Mouse (Mus musculus) adrenal gland (tissue): ENCODE results near the gene Arhgap45.
"Not testable (repeated sequence)": the region's sequence is repeated elsewhere in the genome, so short reads cannot be mapped to it uniquely, and the experiment has no call there.

Experiments
- intact Hi-C: fragments of 180-260 bp; cut with DNase I; formaldehyde crosslinking; loops from one replicate; pipeline ENCODE4 v1.15.1; 2025

The Arhgap45 gene

DNA sequence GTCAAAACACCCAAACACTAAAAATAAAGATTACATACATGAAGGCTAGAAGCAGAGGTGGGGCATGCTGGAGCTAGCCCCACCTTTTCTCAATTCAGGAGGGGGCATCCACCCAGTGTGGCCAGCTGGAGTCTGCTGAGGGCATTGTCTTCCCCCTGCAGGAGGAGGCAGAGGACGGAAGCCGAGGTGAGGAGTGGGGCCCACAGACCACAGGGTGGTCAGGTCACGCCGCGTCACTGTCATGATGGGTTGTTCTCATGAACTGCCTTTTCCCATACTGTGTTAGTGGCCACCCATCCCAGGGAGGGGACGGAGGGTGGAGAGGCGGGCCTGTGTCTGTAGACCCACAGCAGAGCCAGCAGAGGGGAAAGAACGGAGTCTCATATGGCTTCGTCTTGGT is 13.7 kb downstream of the Arhgap45 start:
- intact Hi-C loops = loop anchor here (5.0 kb wide), 1 partner anchor 33 kb away; the partner anchor contains the start of gene Abca7

DNA sequence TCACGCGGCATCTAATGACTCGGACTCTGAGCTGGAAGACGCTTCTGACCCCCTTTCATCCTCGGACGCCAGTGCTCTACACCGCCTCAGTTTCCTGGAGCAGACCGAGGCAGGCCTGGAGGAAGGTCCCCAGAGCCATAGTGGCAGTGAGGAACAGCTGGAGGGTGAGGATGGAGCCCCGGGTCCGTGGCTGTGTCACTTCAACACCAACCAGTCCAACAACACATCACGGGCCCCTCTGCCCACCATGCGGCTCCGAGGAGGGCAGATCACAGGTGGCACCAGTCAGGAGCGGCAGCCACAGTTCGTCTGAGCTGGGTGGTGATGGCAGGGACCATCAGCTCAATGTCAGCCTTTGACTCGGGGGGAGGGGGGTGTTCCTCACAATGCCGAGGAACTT is 14.3 kb downstream of the Arhgap45 start:
- intact Hi-C loops = loop anchor here (5.0 kb wide), 1 partner anchor 33 kb away; the partner anchor contains the start of gene Abca7

DNA sequence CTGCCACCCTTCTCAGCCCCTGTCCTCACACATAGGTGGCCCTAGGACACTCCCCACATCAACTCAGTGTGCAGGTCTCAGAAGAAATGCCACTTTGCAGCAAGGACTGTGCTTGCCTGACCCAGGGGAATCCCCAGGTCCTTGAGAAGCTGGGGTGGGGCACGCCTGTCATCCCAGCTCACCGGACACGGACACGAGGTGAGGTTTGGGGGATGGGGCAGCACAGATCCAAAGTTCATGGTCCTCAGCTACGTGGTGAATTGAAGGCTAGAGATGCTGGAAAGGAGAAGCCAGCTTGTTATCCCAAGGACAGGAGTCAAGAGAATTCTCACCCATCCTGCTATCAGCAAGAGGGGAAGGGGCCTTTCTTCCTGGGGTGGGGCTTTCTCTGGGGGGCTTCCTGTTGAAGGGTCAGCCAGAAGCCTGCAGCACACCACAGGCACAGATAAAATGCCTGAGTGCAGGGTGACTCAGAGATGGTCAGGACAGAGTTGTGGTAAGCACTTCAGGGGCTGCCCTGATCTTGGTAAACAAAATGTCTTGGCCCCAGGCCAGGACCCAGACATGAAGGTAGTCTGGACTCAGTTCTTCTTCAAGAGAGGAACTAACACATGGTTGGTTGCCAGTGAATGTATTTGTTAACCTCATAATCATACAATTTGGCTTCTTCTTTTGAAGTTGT is 16.5 kb downstream of the Arhgap45 start:
- intact Hi-C loops = loop anchor here (5.0 kb wide), 1 partner anchor 36 kb away; the partner anchor contains the start of gene Abca7

DNA sequence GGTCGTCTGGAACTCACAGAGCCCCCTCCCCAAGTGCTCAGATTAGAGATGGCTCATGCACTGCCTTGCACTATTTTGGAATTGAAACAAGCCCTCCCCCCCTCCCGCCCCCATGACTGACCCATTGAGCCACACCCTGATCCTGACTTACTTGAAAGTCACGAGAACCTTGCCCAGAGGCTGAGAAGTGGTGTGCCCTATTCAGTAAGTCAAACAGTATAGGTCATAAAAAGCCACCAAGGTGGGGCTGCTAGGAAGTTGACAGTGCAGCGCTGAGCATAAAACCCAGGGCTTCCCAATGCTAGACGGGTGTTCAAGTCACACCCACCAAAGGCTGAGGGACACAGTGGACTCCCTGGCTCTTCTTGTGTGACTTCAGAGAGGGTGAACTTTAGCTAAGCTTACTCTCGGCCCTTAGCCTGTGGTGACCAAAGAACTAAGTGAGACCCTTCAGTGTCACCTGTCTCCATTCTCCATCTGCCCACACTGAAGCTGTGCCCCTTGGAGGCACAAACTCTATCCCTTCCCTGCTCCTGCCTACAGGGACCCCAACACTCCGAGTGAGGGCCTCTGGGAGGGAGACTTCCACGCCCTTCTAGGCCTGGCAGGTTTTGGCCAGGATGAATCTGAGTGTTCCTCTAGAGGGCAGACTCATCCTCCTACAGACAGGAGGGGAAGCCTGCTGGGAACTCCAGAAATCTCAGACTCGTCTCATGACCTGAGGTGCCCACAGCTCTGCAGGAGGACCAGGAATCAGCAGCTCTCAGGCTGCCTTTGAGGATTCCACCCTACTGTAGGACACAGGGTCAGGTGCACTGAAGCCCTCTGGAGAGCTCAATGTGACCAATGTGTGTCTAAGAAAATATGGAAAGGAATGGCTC is 17.3 kb downstream of the Arhgap45 start:
- intact Hi-C loops = loop anchor here (5.0 kb wide), 1 partner anchor 36 kb away; the partner anchor contains the start of gene Abca7

DNA sequence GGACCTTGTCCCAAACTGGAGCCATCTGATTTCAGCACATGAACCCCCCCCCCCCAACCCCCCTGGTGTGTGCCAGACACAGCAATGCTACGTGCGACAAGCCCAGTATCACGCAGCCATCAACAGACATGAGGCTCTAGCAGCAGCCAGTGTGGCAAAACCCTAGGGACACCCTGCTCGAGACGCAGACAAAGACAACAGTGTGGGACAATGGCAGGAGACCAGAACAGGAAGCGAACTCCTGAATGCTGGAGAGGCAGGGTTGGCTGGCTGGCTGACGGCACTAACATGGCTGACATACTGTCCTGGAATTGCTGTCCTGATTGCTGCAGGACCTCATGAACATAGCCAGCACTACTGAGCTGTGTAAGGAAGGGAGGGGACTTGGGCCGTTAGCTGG is 18.7 kb downstream of the Arhgap45 start:
- intact Hi-C loops = loop anchor here (5.0 kb wide), 1 partner anchor 77 kb away; no protein-coding TSS in a partner anchor

DNA sequence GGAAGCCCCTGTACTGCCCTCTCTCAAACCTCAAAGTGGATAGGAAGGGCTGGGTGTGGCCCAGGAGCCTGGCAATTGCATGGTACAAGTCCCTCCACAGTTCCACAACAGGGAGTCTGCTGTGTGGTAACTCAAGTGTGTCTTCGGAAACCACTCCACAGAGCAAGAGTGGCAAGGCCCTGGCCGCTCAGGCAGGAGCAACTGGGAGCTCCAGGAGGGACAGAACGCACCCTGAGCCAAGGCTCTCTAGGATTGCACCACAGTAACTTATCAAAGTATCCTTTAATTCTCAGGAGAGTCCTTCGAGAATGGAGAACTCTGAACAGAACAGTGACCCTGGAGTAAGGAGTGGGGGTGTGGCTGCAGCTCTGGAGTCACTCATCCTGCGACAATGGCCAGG is 19.2 kb downstream of the Arhgap45 start:
- intact Hi-C loops = loop anchor here (5.0 kb wide), 1 partner anchor 77 kb away; no protein-coding TSS in a partner anchor

DNA sequence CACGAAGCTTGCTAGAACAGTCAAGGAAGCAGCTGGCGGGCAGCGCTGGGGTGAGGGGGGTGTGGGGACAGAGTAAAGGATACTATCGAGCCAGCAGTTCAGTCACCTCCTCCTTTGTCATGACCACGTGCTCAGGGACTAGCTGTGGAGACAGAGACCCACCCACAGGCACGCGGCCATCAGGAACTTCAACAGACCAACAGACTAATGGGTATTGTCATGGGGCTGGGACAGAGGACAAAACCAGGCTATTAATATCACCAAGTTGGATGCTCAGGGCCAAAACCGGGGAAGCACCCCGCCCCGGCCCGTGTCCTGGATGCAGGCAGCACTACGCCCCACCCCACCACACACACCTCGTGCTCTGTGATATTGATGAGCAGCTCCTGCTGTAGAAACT is 20.4 kb downstream of the Arhgap45 start:
- intact Hi-C loops = loop anchor here (5.0 kb wide), 1 partner anchor 75 kb away; no protein-coding TSS in a partner anchor

DNA sequence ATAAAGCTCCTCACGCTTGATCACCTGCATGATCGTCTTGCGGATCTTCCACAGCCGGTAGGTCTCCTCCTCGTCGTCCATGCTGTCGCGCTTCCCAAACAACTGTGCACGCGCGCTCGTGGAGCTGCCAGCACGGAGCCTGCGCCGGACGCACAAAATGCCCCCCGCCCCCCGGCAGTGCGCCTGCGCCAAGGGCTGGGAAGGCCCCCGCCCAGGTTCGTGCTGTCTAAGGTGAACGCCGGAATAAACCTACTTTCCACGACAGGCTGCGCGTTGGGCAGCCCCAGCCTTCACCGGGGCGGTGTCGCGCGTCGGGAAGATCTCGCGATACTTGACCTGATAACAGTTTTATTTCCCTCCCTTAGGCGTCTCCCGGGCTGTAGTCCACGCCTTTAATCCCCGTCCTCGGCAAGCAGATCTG is 23.1 kb downstream of the Arhgap45 start, which contains the start of gene Polr2e:
TSS of gene Polr2e (minus strand) at position 237 of the 421 bp plus-strand sequence.
- intact Hi-C loops = loop anchor here (5.0 kb wide), 1 partner anchor 73 kb away; no protein-coding TSS in a partner anchor

DNA sequence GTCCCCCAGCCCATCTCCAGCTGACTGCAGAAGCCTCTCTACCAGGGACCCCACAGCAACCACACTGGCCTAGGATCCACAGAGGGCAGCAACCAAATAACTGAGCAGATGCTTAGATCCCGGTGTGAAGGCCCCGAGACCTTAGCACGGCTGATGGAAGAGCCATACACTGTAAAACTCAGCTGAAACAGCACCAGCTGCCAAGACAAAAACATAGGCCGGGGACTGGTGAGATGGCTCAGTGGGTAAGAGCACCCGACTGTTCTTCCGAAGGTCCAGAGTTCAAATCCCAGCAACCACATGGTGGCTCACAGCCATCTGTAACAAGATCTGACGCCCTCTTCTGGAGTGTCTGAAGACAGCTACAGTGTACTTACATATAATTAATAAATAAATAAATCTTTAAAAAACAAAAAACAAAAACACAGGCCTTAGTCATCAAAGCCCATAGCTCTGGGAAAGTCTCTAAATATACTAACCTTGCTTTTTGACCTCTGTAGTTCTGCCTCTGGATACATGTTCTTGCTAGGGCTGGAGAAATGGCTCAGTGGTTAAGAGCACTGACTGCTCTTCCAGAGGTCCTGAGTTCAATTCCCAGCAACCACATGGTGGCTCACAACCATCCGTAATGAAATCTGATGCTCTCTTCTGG is 25.1 kb downstream of the Arhgap45 start:
- intact Hi-C loops = not testable (repeated sequence)

DNA sequence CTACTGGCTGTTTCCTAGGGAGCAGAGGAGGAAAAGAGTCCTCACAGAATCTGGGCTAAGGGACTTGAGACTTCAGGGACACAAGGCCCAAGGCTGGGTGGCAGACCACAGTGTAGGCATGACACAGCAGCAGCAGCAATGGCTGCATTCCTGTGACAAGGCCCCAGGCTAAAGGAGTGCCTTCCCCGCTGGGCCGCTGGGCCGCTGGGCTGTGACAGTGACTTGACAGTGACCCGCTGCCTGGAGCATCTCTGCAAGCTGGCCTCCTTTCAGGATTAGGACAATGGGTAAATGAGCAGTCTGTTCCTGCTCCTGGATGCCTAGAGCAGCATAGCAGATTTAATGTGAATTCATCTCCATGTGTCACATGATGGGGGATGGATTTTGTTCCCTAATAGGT is 27.6 kb downstream of the Arhgap45 start:
- intact Hi-C loops = no loop called here

DNA sequence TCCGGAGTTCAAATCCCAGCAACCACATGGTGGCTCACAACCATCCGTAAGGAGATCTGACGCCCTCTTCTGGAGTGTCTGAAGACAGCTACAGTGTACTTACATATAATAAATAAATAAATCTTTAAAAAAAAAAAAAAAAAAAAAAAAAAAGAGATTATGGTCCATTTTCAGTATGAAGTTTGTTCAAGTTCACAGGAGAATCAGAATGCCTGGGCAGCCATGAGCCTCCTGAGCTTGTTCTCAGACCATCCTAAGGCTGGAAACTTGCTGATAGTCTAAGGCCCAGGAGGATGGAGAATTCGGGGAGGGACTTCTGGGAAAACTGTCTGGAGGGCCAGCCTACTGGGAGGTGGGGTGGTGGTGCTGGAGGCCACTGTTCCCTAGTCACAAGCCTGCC is 28.9 kb downstream of the Arhgap45 start:
- intact Hi-C loops = not testable (repeated sequence)

DNA sequence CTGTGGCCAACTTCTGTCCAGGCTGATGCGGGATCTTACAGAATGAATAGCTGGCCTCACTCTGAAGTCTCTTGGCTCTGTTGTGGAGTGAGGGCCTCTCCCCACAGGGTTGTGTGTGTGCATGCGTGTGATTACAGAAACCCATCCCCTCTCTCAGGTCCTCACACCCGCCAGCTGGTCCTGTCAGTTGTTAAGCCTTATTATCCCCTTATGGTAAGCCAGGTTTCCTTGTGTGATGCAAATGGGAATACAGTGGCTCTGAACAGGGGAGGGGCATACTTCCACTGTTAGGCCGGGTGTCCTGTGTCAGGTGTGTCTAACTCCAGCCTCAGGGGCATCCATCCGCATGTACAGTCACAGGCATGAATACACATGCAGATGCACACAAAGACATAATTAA is 29.3 kb downstream of the Arhgap45 start:
- intact Hi-C loops = no loop called here

DNA sequence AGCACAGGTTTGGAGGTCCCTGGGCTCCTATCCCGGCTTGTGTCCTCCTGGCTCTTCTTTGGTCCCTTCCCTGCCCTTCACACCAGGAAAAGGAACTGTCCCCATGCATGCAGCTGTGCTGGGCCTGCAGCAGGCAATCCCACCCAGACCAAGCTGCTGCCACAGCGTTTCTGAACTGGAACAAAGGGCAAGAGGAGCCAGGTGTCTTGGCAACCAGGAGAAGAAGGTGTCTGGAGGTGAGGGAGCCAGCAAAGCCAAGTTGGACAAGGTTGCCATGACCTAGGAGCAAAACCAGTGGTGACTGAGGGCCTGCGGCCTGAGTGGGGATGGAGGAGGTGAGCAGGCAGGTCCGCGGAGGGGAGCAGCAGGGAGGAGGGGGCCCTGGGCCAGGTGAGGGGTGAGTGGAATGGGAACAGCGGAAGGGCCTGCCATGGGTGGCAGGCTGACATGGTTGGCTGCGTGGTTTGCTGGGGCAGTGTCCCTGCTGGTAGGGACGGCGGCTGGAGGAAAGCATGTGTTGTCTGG is 30.6 kb downstream of the Arhgap45 start, which contains the start of gene Gpx4:
TSS of gene Gpx4 (plus strand) at position 126 of the 525 bp plus-strand sequence.
- intact Hi-C loops = no loop called here

DNA sequence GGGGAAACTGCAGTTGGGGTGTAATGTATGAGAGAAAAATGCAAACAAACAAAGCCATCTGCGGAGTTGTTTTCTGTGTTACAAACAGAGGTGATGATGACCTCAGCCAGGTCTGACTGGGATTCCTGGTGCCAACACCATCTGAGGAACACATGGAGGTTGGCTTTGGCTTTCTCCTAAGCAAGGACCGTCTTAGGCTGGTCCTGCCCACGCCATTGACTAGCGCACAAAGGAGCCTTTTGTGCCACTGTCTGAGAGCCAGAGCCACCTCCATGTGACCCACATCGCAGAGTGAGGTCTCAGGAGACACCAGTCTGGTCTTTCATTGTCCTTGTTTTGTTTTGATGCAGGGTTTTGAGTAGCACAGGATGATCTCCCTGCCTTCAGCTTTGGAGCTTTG is 31.9 kb downstream of the Arhgap45 start:
- intact Hi-C loops = no loop called here

DNA sequence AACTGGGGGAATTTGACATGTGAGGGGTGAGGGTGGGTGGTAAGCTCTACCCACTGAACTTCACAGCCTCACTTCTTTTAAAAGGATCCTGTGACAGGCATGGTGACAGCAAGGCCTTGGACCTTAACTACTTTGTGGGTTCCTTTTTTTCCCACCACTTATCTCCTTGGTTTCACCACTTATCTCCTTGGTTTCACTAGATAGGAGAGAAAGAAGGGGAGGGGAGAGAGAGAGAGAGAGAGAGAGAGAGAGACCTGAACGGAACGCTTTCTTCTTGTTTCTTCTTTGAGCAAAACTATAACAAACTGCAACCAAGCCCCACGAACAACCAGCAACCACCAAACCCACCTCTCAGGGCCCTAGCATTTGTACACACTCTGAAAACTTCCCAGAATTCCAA is 32.4 kb downstream of the Arhgap45 start:
- intact Hi-C loops = no loop called here

DNA sequence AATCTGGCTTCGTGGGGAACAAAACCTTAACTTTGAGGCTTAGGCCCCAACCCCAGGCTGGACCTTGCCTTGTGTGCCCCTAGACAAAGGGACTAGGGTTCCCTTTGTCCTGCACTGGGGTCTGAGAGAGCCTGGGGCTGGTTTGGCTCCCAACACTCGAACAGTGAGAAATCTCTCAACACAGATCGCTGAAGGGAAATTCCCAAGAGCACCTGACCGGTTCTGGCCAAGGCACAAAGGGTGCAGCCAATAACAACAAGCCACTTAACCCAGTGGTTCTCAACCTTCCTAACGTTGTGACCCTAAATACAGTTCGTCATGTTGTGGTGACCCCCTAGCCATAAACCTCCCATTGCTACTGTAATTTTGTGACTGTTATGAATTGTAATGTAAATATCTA is 33.8 kb downstream of the Arhgap45 start:
- intact Hi-C loops = no loop called here

DNA sequence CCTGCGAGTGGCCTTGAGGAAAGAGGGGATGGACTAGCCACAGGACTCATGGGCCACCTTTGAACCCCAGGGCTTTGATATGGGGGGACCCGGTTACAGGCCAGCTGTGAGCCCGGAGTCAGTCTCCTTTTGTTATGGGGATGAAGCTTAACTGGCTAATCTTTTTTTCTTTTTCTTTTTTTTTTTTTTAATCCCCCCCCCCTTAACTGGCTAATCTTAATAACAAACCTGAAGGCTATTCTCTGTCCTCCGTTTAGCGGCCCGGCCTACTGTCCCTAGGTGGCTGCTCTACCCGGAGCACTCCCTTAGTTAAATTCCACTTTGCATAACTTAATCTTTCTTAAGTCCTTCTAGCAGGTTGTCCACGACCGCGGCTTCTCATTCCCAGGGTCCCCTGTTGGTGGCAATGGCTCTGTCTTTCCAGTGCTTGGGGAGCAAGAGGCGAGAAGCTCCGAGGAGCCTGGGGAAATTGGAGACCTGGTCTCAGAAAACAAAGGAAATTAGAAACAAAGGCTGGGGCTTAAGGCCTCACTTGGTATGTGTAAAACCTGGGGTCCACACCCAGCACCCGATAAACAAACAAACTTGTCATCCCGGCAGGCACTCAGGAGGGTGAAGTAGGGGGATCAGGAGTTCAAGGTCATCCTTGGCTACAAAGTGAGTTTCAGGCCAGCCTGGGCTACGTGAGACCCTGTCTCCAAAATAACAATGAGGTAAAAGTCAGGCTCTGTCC is 34.6 kb downstream of the Arhgap45 start:
- intact Hi-C loops = no loop called here

DNA sequence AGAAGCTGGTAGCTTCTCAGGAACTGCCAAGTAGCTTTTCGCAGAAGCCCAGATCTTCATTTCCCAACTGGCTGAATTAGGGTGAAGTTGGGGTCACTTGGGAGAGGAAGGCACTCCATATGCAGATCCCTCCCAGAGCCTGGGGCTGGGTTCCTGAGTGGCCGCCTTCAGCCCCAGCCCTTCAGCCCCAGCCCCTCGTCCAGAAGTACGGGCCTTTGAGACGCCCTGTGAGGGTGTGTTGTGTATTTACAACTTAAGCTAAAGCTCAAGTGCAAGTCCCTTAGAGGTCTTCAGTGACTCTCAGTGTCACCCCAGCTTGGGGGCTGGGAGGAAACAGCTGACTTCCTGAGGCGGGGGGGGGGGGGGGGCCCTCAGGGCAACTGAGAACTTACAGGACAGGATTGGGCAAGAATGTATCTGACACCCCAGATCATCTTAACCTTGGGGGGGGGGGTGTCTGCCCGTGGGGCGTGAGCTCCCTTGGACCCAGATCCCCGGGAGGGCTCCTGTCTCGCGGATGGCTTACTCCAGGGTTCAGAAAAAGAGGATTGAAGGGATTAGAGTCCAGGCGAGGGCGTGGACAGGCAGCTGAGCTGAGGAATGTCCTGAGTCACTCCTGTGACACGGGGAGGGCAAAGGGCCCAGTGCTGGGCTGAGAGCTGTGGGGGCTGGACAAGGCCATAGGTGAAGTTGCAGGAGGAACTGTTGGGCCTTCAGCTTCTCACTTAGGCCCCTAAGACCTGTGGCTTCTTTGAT is 35.3 kb downstream of the Arhgap45 start:
- intact Hi-C loops = no loop called here

DNA sequence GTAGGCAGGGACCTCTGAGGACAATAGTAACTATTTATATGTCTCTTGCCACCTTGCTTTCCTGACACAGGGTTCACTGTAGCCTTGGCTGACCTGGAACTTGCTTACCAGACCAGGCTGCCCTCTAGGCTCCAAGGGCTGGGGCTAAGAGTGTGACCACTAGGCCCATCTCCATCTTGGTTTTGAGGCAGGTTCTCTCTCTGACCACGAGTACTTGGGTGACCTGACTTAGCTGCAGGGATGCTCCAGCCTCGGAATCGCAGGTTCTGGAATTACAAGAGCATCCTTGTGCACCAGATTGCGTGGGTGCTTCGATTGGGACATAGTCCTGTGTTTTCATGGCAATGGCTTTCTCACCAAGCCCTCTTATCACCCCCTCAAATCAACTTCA is 35.9 kb downstream of the Arhgap45 start:
- intact Hi-C loops = no loop called here
